Mouse (Mus musculus) ovary, adult 18-20 months (tissue): Measurements from ENCODE around the gene Tedc1.

ENCODE experiments used
- DNase-seq: peaks from one replicate; pipeline ENCODE4 v3.0.0; 2022; ENCODE audit warnings: low spot score, mixed read lengths

The Tedc1 gene

GRCm38 (mm10) chr12:113139908-113140615 lies 16.2 kb upstream of the Tedc1 start, which contains the start of gene Crip2:
Gene Crip2, plus strand, starts transcription at chr12:113140236.
- peak; percentile 87 for DNase-seq

- no peak for DNase-seq
Measured at GRCm38 (mm10) chr12:113140616-113141411, 15.4 kb upstream of the Tedc1 start.

DNA sequence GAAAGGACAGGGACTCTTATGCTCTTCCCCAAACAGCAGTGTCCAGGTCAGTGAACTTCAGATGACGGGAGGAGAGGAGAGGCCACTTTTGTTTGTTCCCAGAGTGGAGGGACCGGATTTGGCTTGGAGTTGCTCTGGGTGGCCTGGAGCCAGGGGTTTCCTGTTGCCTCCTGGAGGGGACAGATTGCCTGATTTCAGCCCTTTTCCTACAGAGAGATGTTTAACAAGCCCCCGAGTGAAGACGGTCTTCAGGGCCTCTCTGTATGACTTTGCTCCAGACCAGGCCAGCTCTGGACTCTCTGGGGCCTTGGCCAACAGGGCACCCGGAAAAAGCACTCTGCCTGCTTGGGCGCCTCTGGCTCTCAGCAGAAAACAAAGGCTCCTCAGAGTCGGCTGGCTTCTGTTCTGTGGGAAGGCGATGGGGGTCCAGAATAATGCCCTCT lies 14.7 kb upstream of the Tedc1 start:
- DNase-seq: no peak

DNA sequence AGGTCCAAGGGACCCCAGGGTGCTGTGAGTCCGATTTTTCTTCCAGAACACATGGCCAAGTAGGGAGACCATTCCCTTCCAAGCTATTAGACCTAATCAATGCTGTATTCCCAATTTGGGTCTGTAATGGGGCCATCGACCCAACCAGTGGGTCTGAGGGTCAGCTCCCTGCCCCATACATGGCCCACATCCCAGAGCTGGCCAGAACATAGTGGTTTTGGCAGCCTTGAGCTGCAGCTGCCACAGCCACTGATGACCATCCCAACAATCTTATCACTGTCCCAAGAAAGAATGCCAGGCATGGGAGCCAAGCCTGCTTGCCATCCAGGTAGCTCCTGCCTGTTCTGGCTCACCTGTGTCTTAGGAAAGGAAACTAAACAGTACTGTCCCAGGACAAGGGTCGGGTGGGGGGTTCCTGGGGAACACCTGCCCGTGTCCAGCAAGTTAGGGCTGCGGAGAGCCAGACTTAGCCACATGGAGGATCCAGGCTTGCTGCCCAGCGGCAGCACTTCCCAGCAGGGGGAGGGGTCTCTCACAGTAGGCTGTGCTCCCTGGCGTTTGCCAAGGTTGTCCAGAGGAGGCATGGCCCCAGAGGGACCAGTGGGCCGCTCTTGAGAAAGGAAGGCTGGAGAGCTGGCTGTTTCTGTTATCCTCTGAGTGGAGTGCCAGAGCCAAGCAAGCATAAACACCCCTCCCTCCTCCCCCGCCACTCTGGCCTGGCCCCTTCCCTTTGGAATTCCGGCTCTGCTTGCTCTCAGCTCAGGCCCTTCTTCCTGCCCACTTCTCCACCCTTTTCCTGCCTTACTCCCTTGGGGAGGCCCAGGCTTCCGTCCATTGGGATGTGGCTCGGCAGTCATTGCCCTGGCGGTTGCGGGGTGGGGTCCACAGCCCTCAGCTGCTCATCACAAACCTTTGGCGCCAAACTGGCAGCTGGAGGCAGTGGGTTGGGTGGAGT lies 13.9 kb upstream of the Tedc1 start:
- DNase-seq: peak; percentile 78

GRCm38 (mm10) chr12:113143164-113143563 lies 13.1 kb upstream of the Tedc1 start:
- no peak for DNase-seq

GRCm38 (mm10) chr12:113144001-113144756 lies 12.0 kb upstream of the Tedc1 start:
- no peak for DNase-seq

- no peak for DNase-seq
Measured at GRCm38 (mm10) chr12:113144886-113145285, 11.3 kb upstream of the Tedc1 start.

GRCm38 (mm10) chr12:113145591-113145990 lies 10.6 kb upstream of the Tedc1 start:
- no peak for DNase-seq

- DNase-seq: peak; percentile 61
Measured at GRCm38 (mm10) chr12:113146112-113147057, 9.8 kb upstream of the Tedc1 start, which contains the start of gene Crip1. Gene Crip1, plus strand, starts transcription at chr12:113146316.

- DNase-seq: no peak
Measured at GRCm38 (mm10) chr12:113147481-113147880, 8.7 kb upstream of the Tedc1 start.

DNA sequence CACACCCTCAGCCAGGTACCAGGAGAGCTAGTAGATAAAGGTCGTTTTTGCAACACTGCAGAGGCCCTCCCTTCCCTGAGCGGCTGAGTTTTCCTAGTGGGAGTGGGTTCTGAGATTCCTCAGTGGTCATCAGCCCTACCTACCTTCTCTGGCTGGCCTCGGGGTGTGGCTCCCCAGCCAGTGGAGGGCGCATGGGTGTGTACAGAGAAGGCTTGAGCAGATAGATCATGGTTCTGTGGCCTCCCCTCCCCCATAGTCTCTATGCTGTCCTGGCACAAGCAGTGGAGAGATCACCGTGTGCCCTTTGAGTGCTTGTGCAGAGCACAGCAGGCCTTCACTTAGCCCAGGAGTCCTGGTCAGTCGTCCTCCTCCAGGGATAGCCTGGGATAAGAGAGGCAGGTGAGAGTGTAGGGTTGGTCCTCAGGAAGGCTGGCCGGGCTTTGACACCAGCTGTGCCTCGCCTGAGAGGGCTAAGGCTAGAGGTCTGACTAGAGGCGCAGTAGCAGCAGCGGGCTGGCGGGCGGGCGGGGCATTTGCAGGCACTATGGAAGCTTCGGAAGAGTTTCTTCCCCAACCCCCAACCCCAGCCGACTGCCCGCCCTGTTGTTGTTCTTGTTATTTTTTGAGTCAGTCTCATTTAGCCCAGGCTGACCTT lies 7.7 kb upstream of the Tedc1 start:
- no peak for DNase-seq

DNA sequence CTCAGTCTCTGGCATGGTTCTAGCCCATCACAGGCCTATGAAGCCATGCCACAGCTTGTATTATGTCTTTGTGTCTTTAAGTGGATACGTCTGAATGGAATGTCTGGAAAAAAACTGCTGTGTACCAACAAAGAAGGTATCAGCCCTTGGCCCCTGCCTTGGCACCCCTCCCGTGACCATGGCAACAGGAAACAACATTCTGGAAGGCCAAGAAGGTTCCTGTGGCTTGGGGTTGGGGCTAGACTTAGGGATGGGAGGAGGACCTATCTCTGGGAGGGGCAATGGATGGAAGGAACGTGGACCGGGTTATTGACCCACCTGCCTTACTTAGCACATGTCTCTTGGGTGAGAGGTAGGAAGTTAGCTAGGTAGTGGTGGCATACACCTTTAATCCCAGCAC lies 6.9 kb upstream of the Tedc1 start:
- DNase-seq: no peak

DNA sequence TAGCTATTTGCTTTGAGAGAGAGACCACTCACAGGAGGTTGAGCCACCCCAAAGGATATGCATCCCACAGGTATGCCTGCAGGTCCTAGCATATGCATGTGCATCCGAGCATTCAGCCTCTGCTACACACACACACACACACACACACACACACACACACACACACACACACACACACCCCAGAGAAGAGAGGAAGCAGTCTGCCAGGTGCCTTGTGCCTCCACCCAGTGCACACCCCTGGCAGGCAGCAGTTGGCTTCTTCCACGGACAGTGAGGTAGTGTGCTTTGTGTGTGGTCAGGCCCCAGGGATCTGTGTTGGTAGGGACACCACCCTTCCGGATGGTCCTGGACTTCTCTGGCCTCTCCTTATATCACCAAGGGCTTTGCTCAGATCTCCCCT lies 6.3 kb upstream of the Tedc1 start:
- no peak for DNase-seq

GRCm38 (mm10) chr12:113150591-113150990 lies 5.6 kb upstream of the Tedc1 start:
- DNase-seq: no peak

DNA sequence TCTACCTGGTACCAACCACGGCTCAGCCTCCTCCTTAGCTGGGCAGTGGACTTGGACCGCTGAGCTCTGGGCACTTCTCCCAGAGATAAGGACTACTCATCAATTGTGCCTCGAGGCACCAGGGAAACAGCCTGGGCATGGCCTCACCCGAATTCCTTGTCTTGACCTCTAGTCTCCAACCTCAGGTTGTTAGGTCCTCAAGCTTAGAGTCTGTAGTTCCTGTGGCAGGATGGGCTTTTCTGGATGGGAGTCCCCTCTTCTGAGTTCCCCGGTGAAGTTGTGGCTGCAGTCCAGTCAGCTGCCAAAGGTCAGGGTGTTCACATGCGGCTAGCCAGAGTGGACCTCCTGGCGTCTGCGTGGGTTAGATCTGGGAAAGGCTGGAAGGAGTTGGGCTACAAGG lies 5.2 kb upstream of the Tedc1 start:
- no peak for DNase-seq

DNA sequence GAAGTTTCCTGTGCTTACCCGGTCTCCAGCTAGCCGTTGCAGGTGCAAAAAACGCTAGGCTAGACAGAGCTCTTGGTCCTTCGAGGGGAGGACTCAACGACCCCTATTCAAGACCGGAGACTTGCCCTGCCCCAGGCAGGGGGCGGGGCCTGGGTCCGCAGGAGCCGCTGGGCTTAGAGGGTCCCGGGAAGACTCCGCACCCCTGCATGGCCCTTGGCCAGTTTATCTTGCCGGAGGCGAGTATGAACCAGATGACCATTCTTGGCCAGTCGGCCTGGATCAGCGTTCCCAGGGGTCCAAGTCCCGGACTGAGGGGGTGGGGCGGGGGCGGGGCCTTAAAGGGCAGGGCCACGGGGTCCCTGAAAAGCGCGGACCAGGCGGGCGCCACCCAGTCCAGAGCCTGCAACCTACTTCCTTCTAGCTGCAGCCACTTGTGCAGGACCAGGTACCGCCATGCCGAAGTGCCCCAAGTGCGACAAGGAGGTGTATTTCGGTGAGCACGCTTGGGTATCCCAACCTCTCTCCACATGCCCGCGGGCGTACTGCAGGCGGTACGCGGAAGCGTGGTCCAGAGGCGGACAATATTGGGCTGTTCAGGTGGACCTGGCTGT lies 4.5 kb upstream of the Tedc1 start:
- no peak for DNase-seq

DNA sequence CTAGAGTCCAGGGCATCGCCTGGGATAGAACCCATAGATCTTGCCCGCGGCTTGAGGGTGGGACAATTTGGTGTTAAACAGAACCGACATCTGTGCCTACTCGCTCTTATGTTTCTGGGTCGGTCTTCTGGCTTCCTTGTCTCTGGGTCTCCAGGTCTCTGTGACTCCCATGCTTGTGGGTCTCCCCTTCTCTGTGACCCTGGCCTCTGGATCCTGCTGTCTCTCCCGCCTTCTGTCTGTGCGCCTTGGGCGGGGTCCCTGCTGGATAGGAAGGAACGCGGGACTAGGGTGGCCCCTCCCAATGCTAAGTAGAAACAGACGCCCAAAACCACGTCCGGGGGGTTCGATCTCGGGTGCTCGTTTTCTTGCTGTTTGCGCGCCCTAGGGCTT lies 4.0 kb upstream of the Tedc1 start:
- no peak for DNase-seq

- no peak for DNase-seq
Measured at GRCm38 (mm10) chr12:113152991-113153525, 3.2 kb upstream of the Tedc1 start.

GRCm38 (mm10) chr12:113153971-113154370 lies 2.2 kb upstream of the Tedc1 start:
- no peak for DNase-seq
